Mouse (Mus musculus): ENCODE results near the gene Samd3. TPM values are rescaled to one million over a fixed set of nuclear protein-coding genes. Genes with fewer than 3 reads are reported as not detected.

Samd3 gene
- polyA plus RNA-seq (2014; fragmentation: Illumina TruSeq; extraction: RNeasy Lipid Tissue Mini Kit (QIAGEN cat#74804); ENCODE audit: low read depth, low replicate concordance) = not detected

DNA sequence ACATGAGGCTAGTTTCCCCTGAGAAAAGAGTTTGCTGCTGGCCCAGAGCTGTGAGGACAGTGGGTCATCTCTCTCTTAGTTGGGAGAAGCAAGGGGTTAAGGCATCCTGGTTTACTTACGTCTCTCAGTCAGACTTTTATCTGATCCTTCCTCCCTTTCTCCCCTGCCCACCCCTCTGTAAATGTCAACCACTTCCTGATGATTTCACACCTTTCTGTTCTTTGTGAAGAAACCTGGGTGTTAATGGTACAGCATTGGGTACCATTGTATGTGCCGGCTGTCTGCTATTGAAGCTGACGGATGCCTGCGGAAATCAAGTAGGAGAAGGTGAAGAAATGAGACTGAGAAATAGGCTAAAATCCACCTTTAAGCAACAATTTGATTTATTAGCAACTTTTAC lies at the start of gene Samd3:
TSS of gene Samd3 (plus strand) at position 220 of the 400 bp plus-strand sequence.

Other genes starting within 250 kb of the Samd3 start
- gene Gm9767, start 151.5 kb upstream of the Samd3 start, polyA plus RNA-seq (2014; fragmentation: Illumina TruSeq; extraction: RNeasy Lipid Tissue Mini Kit (QIAGEN cat#74804); ENCODE audit: low read depth, low replicate concordance) = not detected
- 1.4 TPM for gene Tmem200a, start 150.7 kb upstream of the Samd3 start, polyA plus RNA-seq (2014; fragmentation: Illumina TruSeq; extraction: RNeasy Lipid Tissue Mini Kit (QIAGEN cat#74804); ENCODE audit: low read depth, low replicate concordance)
- gene L3mbtl3, start 146.3 kb downstream of the Samd3 start, polyA plus RNA-seq (2014; fragmentation: Illumina TruSeq; extraction: RNeasy Lipid Tissue Mini Kit (QIAGEN cat#74804); ENCODE audit: low read depth, low replicate concordance) = 5.6 TPM

Measured in testis, adult 10 weeks (tissue).